Mouse (Mus musculus) forebrain, embryonic 14.5 days (tissue): Measurements from ENCODE around the gene Cd59a. TPM values are rescaled to one million over a fixed set of nuclear protein-coding genes. Genes with fewer than 3 reads are reported as not detected.

ENCODE experiments used
- ATAC-seq: fragments of 200-750 bp; cut with Nextera tagmentation; 2 replicates; pipeline ENCODE4 v1.8.0; 2017; ENCODE audit warnings: mild to moderate bottlenecking, moderate library complexity
- DNase-seq: peaks from one replicate; pipeline ENCODE4 v3.0.0-alpha.2; 2015; ENCODE audit warnings: low spot score
- H3K27ac ChIP-seq: fragments of 300-500 bp; sonication (generic); 2 replicates; pipeline ENCODE4 v1.5.1; 2014; ENCODE audit warnings: low read depth, mild to moderate bottlenecking, control low read depth, low read length, moderate library complexity
- H3K27me3 ChIP-seq: fragments of 300-500 bp; sonication (generic); replicated peaks from 2 replicates; pipeline ENCODE4 v1.6.1; 2014; ENCODE audit warnings: low read length, control low read depth, mixed read lengths; ENCODE audit not compliant: control insufficient read depth, insufficient read depth
- H3K36me3 ChIP-seq: fragments of 300-500 bp; sonication (generic); 2 replicates; pipeline ENCODE4 v1.6.1; 2014; ENCODE audit warnings: low read length, control low read depth; ENCODE audit not compliant: control insufficient read depth, insufficient read depth
- H3K4me1 ChIP-seq: fragments of 300-500 bp; sonication (generic); 2 replicates; pipeline ENCODE4 v1.6.1; 2014; ENCODE audit warnings: antibody characterized with exemption, low read length, control low read depth; ENCODE audit not compliant: control insufficient read depth, insufficient read depth
- H3K4me2 ChIP-seq: fragments of 300-500 bp; sonication (generic); 2 replicates; pipeline ENCODE4 v1.6.1; 2014; ENCODE audit warnings: mild to moderate bottlenecking, control low read depth, low read length
- H3K4me3 ChIP-seq: fragments of 300-500 bp; sonication (generic); 2 replicates; pipeline ENCODE4 v1.5.1; 2014; ENCODE audit warnings: low read depth, low read length, control low read depth
- H3K9ac ChIP-seq: fragments of 300-500 bp; sonication (generic); 2 replicates; pipeline ENCODE4 v1.6.1; 2014; ENCODE audit warnings: mild to moderate bottlenecking, low read length, control low read depth, moderate library complexity
- H3K9me3 ChIP-seq: fragments of 300-500 bp; sonication (generic); replicated peaks from 2 replicates; pipeline ENCODE4 v1.6.1; 2016; ENCODE audit warnings: low read length, control low read depth, mixed read lengths; ENCODE audit not compliant: control insufficient read depth
- WGBS: fragments of 180-500 bp; shearing (Covaris S2); extraction: QIAGEN DNeasy Blood & Tissue Kit; methylation state at CpG from one replicate; pipeline ENCODE4 v1.1.7; 2014; 5-methylcytosine and 5-hydroxymethylcytosine counted together
- polyA plus RNA-seq: library from polyadenylated mRNA; unstranded; fragments of >200 nt; fragmentation: Nextera tagmentation; extraction: Ambion mirVana; gene quantifications from 2 replicates; pipeline ENCODE4 v1.2.1, GENCODE M21; 2014

Cd59a gene
- polyA plus RNA-seq, 1 experiment from 2014 or later, result 5.7 TPM

- Histone ChIP-seq H3K9me3 (no peaks in the 10 kb centered on the region), H3K4me1 (no peaks in the 10 kb centered on the region), H3K27ac (no peak overlapping the region), H3K4me3 (no peak overlapping the region), H3K9ac (no peak overlapping the region), H3K4me2 (no peak overlapping the region), H3K27me3 (no peaks in the 10 kb centered on the region), H3K36me3 (no peaks in the 10 kb centered on the region)
- 81% methylated on average over 12 of the region's 12 CpGs for WGBS
- ATAC-seq (no peak), DNase-seq (no peak)
Measured at GRCm38 (mm10) chr2:104144004-104144403, 48.4 kb downstream of the Cd59a start.

GRCm38 (mm10) chr2:104145983-104146382 lies 50.4 kb downstream of the Cd59a start:
- Histone ChIP-seq H3K36me3 (0 out of 2 replicates have a peak, but pooled peaks cover 1% of the 10 kb centered on the region), H3K4me2 (no peak overlapping the region), H3K9ac (no peak overlapping the region), H3K27ac (no peak overlapping the region), H3K4me3 (no peak overlapping the region), H3K9me3 (no peaks in the 10 kb centered on the region), H3K27me3 (no peaks in the 10 kb centered on the region), H3K4me1 (no peaks in the 10 kb centered on the region)
- DNase-seq (no peak), ATAC-seq (no peak)
- 80% methylated on average over 1 of the region's 1 CpGs for WGBS

- DNase-seq (peak; percentile 19), ATAC-seq (no peak)
Measured at GRCm38 (mm10) chr2:104147910-104148561, 52.4 kb downstream of the Cd59a start.

GRCm38 (mm10) chr2:104150608-104151397 lies 55.2 kb downstream of the Cd59a start:
- no peaks in the 10 kb centered on the region for H3K9me3 ChIP-seq
- WGBS, result 91% methylated on average over 6 of the region's 6 CpGs
- 0 out of 2 replicates have a peak, but pooled peaks cover 4% of the 10 kb centered on the region for H3K36me3 ChIP-seq
- H3K4me1 ChIP-seq, result no peaks in the 10 kb centered on the region
- no peak overlapping the region for H3K27ac ChIP-seq
- ATAC-seq, result no peak
- H3K4me2 ChIP-seq, result no peak overlapping the region
- no peak for DNase-seq
- H3K4me3 ChIP-seq, result no peak overlapping the region
- H3K9ac ChIP-seq, result no peak overlapping the region
- H3K27me3 ChIP-seq, result no peaks in the 10 kb centered on the region

More at GRCm38 (mm10) chr2:104147910-104148561, 52.4 kb downstream of the Cd59a start:
- whole genome bisulfite sequencing, result 78% methylated on average over 4 of the region's 4 CpGs
- no peaks in the 10 kb centered on the region for H3K4me1 ChIP-seq
- H3K4me2 ChIP-seq, result no peak overlapping the region
- no peak overlapping the region for H3K9ac ChIP-seq
- no peaks in the 10 kb centered on the region for H3K27me3 ChIP-seq
- no peak overlapping the region for H3K27ac ChIP-seq
- no peak overlapping the region for H3K4me3 ChIP-seq
- no peaks in the 10 kb centered on the region for H3K9me3 ChIP-seq
- H3K36me3 ChIP-seq, result 0 out of 2 replicates have a peak, but pooled peaks cover 4% of the 10 kb centered on the region

GRCm38 (mm10) chr2:104153345-104153744 lies 57.7 kb downstream of the Cd59a start:
- Histone ChIP-seq H3K9ac (no peak overlapping the region), H3K27me3 (no peaks in the 10 kb centered on the region), H3K9me3 (no peaks in the 10 kb centered on the region), H3K4me1 (no peaks in the 10 kb centered on the region), H3K4me2 (no peak overlapping the region), H3K27ac (no peak overlapping the region), H3K4me3 (no peak overlapping the region), H3K36me3 (0 out of 2 replicates have a peak, but pooled peaks cover 4% of the 10 kb centered on the region)
- whole genome bisulfite sequencing, result 78% methylated on average over 4 of the region's 4 CpGs
- no peak for ATAC-seq
- no peak for DNase-seq

GRCm38 (mm10) chr2:104153876-104154275 lies 58.3 kb downstream of the Cd59a start:
- Histone ChIP-seq H3K4me3 (no peak overlapping the region), H3K4me1 (no peaks in the 10 kb centered on the region), H3K9me3 (no peaks in the 10 kb centered on the region), H3K9ac (no peak overlapping the region), H3K27ac (no peak overlapping the region), H3K27me3 (no peaks in the 10 kb centered on the region), H3K4me2 (no peak overlapping the region), H3K36me3 (0 out of 2 replicates have a peak, but pooled peaks cover 4% of the 10 kb centered on the region)
- 88% methylated on average over 3 of the region's 3 CpGs for WGBS
- ATAC-seq (no peak), DNase-seq (no peak)

GRCm38 (mm10) chr2:104157831-104158230 lies 62.2 kb downstream of the Cd59a start:
- WGBS, result 92% methylated on average over 4 of the region's 4 CpGs
- ATAC-seq (no peak), DNase-seq (no peak)
- H3K4me1 ChIP-seq, result no peaks in the 10 kb centered on the region
- H3K9ac ChIP-seq, result no peak overlapping the region
- no peaks in the 10 kb centered on the region for H3K27me3 ChIP-seq
- no peak overlapping the region for H3K4me3 ChIP-seq
- no peaks in the 10 kb centered on the region for H3K36me3 ChIP-seq
- no peaks in the 10 kb centered on the region for H3K9me3 ChIP-seq
- no peak overlapping the region for H3K4me2 ChIP-seq
- no peak overlapping the region for H3K27ac ChIP-seq

GRCm38 (mm10) chr2:104163418-104163817 lies 67.8 kb downstream of the Cd59a start:
- H3K4me2 ChIP-seq, result no peak overlapping the region
- H3K9ac ChIP-seq, result no peak overlapping the region
- DNase-seq (no peak), ATAC-seq (no peak)
- no peaks in the 10 kb centered on the region for H3K36me3 ChIP-seq
- peaks cover 5% of the 10 kb centered on the region for H3K4me1 ChIP-seq
- H3K27me3 ChIP-seq, result no peaks in the 10 kb centered on the region
- WGBS, result 81% methylated on average over 7 of the region's 7 CpGs
- no peak overlapping the region for H3K4me3 ChIP-seq
- H3K27ac ChIP-seq, result no peak overlapping the region
- H3K9me3 ChIP-seq, result no peaks in the 10 kb centered on the region

- no peak overlapping the region for H3K27ac ChIP-seq
- no peak overlapping the region for H3K9ac ChIP-seq
- no peaks in the 10 kb centered on the region for H3K36me3 ChIP-seq
- no peak overlapping the region for H3K4me2 ChIP-seq
- no peak for ATAC-seq
- H3K4me3 ChIP-seq, result no peak overlapping the region
- H3K4me1 ChIP-seq, result peaks cover 10% of the 10 kb centered on the region
- no peaks in the 10 kb centered on the region for H3K27me3 ChIP-seq
- H3K9me3 ChIP-seq, result no peaks in the 10 kb centered on the region
- WGBS, result 91% methylated on average over 4 of the region's 4 CpGs
- no peak for DNase-seq
Measured at GRCm38 (mm10) chr2:104163978-104164487, 68.4 kb downstream of the Cd59a start.
